Mouse (Mus musculus): ENCODE measurements around the gene Tulp4.
A peak's percentile ranks its signal among the peaks of the same experiment; 100 is the strongest.

The Tulp4 gene

GRCm38 (mm10) chr17:6125441-6125840, 19.2 kb downstream of the Tulp4 start:
- no peak for DNase-seq

- DNase-seq = no peak
Observed at GRCm38 (mm10) chr17:6128039-6128438, 21.8 kb downstream of the Tulp4 start.

DNA sequence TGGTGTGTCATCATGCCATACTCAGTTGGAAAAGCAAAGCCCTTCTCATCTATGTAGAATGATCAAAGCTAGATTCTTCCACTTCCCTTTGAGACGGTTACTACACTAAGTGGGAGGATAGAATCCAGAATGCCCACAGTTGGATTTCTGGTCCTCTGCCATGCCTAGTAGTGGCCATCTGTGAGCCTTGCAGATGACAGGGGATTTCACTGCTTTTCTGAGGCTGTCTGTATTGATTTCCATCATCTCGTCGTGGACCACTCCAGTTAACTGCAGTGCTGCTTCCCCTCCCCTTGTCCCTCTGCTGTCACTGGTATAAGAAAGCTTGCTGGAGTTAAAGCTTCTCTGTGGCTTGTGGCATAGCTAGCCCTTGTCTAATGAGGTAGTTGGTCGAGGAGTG, 23.1 kb downstream of the Tulp4 start:
- peak; percentile 95 for DNase-seq

DNA sequence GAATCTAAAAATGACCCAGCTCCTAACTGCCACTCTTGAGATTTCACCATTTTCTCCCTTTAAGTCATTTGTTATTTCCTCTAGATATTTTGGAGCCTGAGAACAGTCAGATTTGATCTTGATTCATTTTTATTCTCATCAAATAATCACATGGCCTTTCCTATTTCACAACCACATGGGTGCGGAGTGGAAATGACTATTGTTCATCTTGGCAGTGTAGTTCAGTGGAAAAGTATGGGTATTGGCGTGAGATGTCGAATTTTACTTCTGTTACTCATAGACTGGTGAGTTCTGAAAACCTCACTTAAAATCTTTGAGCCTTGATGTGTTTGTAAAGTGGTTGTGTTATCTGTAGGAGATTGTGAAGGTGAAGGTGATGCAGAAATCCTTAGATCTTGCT, 24.8 kb downstream of the Tulp4 start:
- DNase-seq = peak; percentile 33

DNA sequence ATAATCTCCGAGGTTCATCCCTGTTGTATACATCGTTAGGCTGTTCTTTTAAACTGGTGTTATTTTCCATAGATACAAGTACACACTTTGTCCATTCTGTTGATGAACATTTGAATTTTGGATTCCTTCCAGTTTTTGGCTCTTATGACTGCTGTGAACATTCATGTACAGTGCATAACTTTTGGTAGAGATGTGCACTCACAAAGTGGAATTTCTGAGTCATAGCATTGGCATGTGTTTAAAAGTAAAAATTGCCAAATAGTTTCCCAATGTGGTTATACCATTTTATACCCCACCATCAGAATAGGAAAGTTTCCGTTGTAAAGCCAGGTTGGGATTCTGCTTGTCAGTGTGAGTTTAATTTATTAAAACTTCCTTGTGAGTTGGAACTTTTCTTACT, 34.6 kb downstream of the Tulp4 start:
- no peak for DNase-seq

DNA sequence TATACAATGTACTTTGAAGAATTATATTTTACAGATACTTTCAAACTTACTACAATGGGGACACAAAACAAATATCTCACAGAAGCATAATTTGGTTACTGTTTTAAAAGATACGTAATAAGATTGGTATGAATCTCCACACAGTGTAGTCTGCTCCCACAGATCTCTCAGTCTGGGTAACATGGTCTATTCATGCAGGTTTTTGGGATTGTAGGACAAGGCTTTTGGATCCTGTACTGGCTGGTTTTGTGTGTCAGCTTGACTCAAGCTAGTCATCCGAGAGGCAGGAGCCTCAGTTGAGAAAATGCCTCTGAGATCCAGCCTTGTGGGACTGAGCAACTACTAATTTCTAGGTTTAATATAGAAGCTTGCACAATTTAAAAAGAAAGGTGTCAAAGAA, 35.1 kb downstream of the Tulp4 start:
- DNase-seq = no peak

DNA sequence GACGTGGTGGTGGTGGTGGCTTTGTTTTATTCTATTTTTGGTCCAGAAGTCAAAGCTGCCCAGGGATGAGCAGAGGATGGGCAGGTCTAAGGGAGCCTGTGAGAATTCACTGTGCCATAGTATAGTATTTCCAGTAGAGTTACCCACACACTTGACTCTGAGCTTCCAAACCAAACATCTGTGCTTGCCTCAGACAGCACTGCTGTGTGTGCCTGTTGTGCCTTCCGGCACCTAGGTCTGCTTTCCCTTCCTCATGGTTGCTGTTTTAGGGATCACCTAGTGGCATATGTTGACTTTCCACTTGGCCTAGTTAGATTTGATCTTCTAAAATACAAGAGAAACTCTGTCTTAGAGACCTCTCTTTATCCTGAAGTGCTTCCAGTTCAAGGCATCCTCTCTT, 39.0 kb downstream of the Tulp4 start:
- DNase-seq = no peak

- DNase-seq = no peak
Observed at GRCm38 (mm10) chr17:6152941-6153340, 46.7 kb downstream of the Tulp4 start.

GRCm38 (mm10) chr17:6153581-6153980, 47.3 kb downstream of the Tulp4 start:
- DNase-seq = no peak

GRCm38 (mm10) chr17:6154366-6154765, 48.1 kb downstream of the Tulp4 start:
- DNase-seq = peak; percentile 63

GRCm38 (mm10) chr17:6160495-6160894, 54.3 kb downstream of the Tulp4 start:
- DNase-seq = no peak

DNA sequence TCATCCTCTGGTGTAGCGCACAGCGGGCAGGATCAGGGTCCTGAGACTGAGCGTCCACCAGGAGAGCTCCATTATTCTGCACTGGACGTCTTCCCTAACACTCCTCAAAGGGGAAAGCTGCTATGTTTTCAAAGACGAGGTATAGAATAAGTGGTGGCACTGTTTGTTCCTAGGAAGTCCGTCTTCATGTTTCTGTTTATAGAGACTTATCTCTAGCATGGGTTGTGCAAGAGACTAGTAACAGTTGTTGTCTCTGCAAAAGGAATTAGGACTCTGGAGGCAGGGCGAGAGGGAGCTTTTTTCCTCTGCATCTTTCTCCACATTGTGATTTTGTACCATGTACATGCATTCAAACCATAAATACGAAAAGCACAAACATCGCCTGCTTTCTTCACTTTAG, 55.7 kb downstream of the Tulp4 start:
- no peak for DNase-seq

- DNase-seq = peak; percentile 71
Observed at GRCm38 (mm10) chr17:6162761-6163160, 56.5 kb downstream of the Tulp4 start.

GRCm38 (mm10) chr17:6164911-6165310, 58.7 kb downstream of the Tulp4 start:
- no peak for DNase-seq

DNA sequence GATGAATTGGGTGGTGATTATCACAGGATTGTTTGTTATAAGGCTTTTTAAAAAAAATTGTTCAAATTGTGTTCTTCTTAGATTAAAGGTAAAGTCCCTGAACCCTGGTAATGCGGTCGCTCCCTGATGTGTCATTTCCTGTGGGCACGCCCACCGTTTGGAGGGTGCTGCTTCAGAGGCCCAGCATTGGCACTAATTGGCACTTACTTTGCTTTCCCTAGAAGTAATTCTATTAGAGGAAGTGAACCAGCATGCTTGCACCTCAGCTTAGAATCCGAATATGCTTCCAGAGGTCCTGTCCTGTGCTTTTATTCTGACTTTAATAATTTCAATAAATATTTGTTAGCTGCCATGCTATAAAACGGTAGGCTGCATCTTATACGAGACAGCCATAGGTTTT, 66.2 kb downstream of the Tulp4 start:
- no peak for DNase-seq

GRCm38 (mm10) chr17:6172926-6173690, 66.9 kb downstream of the Tulp4 start:
- DNase-seq = no peak

- no peak for DNase-seq
Observed at GRCm38 (mm10) chr17:6174574-6174973, 68.3 kb downstream of the Tulp4 start.

GRCm38 (mm10) chr17:6178564-6179267, 72.5 kb downstream of the Tulp4 start:
- no peak for DNase-seq

- DNase-seq = no peak
Observed at GRCm38 (mm10) chr17:6179389-6179788, 73.2 kb downstream of the Tulp4 start.

DNA sequence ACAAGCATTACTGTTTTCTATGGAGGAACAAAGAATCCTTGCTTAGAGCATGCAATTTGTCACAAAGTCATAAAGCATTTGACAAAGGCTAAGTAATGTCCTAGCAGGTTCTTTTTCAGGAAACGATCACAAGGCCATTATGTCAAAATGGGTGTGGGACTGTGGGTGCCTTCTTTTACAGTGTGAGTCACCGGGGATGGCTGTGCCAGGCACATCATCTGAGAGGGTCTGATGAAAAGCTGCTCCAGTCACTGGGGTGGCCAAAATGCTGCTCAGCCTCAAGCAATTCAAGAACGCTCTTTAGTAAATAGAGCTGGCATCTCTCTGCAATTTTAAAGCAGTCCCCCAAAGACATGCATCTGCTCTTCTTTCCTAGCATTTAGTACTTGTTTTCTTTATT, 74.2 kb downstream of the Tulp4 start:
- no peak for DNase-seq

- no peak for DNase-seq
Observed at GRCm38 (mm10) chr17:6182715-6183114, 76.5 kb downstream of the Tulp4 start.

DNA sequence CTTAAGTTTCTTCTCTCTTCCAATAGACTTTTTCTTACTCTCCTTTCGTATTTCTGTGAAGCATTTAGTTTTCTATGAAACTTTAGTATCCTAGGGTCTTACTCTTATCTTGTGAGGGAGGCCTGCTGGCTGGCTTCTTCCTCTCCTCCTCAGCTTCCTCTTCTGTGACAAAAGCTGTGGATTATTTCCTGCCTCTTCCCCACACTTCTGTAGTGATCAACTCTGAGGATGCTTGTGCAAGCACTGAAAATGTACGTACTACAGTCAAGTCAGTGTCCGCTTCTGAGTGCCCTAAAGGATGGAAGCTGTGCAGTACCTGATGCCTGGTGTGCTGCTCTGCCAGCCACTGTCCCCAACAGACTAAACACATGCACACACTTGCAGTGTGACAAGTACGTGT, 80.4 kb downstream of the Tulp4 start:
- DNase-seq = no peak

DNA sequence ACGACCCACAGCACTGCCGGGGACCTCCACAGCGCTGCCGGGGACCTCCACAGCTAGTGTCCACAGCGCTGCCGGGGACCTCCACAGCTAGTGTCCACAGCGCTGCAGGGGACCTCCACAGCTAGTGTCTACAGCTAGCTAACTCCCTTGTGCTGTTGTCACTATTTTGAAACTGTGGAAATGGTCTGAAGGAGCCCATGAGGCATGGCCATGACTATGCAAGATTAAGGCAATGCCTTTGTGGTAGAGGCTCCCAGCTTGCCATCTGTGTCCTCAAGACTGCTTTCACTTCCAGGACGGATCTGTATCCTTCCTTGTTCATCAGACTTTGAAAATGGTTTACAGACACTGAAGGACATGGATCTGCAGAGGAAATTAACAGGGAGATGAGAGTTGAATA, 80.9 kb downstream of the Tulp4 start:
- DNase-seq = no peak

- no peak for DNase-seq
Observed at GRCm38 (mm10) chr17:6189207-6189606, 83.0 kb downstream of the Tulp4 start.

GRCm38 (mm10) chr17:6192275-6192674, 86.0 kb downstream of the Tulp4 start:
- DNase-seq = no peak
